Mouse (Mus musculus): ENCODE results near the gene Mmrn2.

The Mmrn2 gene

DNA sequence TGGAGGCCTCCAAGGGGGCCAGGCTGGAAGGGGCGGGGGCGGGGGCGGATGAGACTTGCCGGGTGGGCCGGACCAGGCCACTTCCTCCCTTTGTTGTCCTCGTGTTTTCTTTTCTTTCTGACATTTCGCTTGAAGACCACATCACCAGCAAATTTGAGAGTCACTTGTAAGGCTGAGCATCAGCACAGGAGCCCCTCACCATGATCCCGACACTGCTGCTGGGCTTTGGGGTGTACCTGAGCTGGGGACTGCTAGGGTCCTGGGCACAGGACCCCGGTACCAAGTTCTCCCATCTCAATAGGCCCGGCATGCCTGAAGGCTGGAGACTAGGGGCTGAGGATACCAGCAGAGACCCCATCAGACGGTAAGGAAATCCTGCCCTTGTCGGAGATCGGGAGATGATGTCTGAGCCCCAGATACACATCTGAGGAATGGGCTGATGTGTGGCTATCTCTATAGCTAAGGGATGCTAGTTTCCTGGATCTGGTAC is at the start of gene Mmrn2:
Gene Mmrn2, plus strand, starts transcription at position 51 of the 490 bp plus-strand sequence.
- DNase-seq (ENCODE audit: low spot score) = no peak

DNA sequence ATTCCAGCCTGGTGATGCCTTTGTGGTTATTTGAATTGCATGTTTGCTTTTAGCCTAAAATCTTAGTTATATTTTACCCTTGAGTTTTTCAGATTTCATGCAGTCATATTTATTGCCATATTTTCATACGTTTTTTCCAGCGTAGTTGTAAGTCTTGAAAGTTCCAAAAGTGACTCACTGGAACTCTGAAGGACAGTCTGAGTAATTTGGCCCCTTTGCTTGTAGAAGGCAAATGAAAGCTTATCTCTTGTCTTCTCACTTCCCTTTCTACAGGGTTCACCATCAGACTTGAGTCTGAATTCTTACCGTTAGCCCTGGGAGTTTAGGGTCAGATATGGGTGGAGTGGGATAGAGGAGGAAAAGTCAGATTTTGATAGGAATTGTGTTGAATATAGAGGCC is 48.7 kb upstream of the Mmrn2 start:
- DNase-seq (ENCODE audit: low spot score) = no peak

DNA sequence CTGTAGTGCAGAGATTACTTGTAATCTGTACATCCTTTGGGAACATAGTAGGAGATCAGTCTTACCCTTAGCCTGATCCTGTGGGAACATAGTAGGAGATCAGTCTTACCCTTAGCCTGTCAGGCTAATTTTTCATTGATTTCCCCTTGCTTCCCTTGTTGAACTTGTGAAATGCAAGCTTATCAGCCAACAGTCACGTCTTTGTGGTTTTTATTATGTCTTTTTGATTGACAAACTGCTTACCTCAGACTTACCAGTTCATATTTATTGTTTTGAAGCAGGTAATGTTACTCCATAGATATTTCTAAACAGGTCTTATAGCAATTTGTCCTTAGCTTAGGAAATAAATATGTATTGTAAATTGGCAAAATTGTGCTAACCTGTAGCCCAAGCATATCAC is 47.6 kb upstream of the Mmrn2 start:
- DNase-seq (ENCODE audit: low spot score) = no peak

DNA sequence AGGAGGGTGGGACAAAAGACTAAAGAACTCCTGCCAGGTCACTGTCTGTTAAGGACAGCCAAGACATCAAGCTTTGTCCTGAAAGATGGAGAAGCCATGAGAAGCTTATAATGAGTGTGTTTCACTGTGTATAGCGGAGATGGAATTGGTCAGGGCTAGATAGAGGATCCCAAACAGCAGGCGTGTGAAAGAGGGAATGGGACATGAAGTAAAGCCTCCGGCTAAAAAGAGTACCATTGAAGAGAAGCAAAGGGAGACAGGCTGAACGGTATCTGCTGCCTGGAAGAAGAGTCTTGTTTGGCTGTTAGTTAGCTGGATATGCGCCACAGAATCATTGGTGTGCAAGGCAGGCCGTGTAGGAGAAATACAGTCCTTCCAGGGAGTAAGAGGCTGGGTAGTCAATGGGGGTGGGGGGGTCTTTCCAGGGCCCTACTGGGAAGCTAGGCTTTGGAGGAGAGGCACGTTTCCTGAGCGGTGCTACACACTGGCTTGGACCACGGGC is 44.6 kb upstream of the Mmrn2 start:
- DNase-seq (ENCODE audit: low spot score) = no peak

DNA sequence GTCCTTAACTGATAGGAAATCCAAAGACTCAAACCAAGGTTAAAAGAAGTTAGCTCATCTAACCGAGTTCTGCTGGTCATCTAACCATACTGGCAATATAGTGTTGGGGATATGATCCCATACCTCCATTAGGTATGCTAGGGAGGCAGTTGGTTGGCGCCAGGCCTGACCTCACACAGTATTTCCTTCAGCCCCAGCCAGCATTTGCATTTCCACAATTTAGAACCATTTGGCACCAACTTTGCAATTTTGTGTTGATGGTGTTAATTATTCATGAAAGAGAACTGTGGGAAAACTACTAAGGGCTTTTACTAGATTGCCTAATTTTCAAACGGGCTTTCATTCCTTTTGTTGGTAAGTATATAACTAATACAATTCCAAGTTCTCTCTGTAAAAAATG is 43.4 kb upstream of the Mmrn2 start:
- DNase-seq (ENCODE audit: low spot score) = no peak

DNA sequence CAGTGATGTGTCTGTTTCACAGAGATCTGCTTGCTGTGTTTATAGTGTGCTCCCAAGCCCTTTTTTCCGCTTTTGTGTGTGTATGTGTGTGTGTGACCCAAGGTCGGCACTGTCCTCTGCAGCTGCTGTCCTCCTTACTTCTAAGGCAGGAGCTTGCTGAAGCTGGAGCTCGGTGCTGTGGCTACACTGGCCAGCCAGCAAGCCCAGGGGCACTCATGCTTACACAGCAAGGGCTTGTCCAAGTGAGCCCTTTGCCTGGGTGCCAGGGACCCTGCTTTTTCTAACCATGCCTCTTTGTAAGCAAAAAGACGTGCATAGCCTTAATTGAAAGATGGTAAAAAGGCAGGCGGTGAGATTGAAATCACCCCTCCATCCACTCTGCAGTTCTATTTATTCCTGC is 42.8 kb upstream of the Mmrn2 start:
- DNase-seq (ENCODE audit: low spot score) = no peak

DNA sequence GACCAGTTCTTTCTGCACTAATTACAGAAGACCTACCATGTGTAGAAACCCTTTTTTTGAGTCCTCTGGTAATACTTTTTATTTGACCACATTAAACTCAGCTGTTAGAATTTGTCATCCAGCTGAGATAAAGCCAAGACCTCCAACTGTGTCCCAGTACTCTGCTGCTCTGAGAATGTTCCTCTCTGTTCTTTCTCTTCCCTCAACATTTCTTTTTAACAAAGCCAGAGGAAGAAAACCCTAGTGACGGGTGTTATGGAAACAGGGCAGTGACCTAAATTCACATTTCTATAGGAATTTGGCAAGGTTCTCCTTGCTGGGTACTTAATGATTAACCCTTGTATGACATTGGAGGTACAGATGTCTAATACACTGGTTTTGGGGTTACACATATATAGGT is 35.8 kb upstream of the Mmrn2 start:
- DNase-seq (ENCODE audit: low spot score) = no peak

DNA sequence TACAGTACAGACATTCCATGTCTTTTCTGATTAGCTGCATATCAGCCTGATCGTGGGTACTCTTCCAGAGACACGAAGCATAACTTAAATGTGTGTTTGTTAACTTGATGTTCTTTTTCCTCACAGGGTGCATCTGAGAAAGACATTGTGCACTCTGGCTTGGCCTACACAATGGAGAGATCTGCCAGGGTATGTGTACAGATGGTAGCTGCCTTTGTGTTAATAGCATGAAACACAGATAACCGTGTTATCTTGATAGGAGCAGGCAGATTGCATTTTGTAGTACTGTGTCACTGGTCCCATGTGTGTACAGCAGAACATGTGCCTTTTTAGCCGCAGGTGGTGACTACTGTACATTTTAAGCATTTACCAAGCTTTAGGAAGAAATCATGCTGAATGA is 33.3 kb upstream of the Mmrn2 start:
- DNase-seq (ENCODE audit: low spot score) = no peak

DNA sequence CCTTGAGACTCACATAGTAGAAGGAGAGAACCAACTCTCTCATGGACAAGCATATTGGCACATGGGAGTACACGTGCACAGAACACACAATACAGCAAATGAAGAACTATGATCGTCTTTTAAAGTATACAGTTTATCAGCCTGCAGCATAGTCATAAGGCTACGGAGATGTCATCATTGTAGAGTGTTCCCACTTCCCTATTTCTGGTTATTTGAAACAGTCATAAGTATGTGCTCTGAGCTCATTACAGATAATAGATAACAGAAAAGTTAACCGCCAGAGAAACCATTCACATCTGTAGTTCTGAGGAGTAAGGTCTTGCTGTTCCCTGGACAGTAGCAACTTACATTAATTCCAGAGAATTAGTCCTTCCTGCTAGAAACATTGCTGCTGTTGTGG is 32.2 kb upstream of the Mmrn2 start:
- DNase-seq (ENCODE audit: low spot score) = no peak

DNA sequence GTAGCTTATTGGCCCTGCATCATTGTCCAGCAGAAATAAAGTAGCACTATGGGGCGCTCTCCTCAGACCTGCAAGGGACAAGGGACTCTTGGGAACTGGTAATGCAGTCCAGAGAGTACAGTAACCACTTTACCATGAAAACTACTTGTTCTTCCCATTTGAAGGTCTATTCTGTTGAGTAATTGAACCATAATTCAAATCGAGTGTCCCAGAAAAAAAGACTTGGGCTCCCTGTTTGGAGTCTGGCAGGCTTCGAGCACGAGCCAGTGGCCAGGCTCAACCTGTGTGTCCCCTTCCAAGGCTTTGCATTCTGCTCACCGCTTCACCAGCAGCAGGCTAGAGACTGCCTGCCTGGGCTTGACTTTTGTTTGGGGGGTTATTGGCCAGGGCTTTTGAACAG is 30.9 kb upstream of the Mmrn2 start:
- DNase-seq (ENCODE audit: low spot score) = no peak

DNA sequence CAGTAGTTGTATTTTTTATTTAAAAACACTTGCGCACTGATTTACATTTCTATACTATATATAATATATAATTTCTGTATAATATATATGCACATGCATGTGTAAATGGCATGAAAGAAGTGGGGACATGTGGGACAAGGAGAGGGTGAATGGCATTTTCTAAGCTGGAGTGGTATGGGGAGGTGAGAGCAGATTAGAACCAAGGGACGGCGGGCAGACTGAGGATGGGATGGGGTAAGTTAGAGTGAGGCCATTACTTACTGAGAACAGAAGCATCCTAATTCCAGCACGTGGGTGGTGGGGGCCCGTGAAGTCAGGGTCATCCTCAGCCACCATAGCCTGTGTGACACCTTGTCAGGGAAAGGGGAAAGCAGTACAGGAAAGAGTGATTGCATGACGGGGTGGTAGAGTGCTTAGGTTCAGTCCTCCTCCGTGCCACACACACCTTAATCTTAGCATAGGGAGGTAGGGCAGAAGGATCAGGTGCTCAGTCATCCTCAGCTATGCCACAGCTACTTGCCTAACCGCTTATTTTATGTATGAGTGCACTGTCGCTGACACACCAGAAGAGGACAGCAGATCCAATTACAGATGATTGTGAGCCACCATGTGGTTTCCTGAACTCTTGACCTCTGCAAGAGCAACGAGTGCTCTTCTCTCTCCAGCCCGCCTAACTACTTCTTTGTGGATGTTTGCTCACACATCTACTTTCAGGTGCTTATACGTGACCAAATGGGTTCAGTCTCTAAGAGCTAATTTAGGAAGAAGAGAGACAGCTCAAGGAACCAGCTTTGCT is 29.3 kb upstream of the Mmrn2 start:
- no peak for DNase-seq (ENCODE audit: low spot score)

DNA sequence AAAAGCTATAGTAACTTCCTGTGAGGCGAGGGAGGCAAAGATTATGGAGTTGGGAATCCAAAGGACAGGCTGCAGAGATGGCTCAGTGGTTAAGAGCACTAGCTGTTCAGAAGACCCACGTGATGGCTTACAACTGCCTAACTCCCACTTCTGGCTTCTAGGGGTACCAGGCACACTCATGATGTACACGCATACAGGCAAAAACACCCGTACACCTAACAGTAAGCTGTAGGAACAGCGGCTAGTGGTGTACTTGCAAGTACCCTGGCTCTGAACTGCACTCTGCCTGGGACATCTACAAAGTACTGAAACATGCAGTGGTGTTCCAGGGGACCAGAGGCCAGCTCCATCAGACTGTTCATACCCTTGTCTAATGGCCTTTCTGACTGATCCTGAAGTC is 28.2 kb upstream of the Mmrn2 start:
- DNase-seq (ENCODE audit: low spot score) = no peak

DNA sequence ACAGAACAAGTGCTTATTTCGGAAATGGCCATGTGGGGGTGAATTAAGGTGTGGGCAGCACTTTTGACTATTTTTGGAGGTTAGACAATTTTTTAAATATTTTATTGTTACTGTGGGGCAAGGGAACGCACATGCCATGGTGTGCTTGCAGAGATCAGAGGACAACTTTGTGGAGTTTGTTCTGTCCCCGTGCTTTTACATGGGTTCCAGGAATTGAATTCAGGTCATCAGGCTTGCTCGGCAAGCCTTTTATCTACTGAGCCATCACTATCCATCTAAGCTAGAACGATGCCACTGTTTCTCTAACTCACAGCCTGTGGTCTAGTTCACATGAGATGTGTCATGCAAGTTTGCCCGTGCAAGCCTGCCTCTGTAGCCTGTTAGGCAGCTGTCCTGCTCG is 27.0 kb upstream of the Mmrn2 start:
- DNase-seq (ENCODE audit: low spot score) = no peak

DNA sequence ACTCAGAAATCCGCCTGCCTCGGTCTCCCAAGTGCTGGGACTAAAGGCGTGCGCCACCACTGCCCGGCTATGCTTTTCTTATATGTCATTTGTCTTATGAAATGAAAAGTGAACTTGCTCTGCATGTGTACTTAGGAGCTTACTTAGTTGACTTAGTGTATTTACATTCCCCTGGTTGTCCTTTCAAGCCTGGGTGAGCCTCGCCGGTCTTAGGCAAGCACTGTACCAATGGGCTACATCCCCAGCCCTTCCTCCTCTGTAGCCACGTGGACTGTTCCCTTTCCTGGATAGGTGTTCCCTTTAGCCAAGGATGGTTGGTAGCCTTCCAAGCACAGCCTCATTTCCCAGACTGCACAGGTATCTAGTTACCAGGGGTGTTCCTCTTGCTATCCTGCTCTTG is 26.3 kb upstream of the Mmrn2 start:
- DNase-seq (ENCODE audit: low spot score) = no peak

DNA sequence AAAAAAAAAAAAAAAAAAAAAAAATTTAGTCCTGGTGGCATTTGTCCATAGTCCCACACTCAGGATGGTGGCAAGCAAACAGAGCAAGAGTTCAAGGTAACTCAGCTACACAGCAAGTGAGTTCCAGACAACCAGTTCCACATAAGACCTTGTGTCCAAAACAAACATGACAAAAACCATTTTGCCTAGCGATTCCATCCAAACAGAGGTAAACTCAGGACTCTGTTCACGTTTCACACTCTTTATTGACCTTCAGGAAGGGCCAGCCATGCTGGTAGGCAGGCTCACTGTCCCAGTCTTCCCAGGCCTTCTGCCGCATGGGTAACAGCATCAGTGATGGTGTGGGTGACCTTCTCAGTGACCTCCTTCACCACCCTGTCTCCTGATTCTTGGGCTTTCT is 23.6 kb upstream of the Mmrn2 start:
- no peak for DNase-seq (ENCODE audit: low spot score)

DNA sequence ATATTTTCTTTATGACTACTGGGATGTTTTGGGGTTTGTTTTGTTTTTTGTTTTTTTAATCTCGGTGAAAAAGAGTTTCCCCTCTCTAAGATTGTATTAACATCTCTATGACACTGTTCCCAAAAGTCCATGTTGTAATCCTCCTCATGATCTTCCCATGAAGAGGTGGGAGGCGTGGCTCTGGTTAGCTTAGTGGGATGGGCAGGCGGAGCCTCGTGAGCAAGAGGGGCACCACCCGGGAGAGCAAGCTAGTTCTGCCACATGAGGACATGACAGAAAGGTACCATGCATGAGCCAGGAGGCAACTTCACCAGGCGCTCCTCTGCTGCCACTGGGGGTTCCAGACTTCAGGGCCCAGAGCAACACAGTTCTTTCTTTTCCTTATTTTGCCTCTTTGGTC is 22.7 kb upstream of the Mmrn2 start:
- no peak for DNase-seq (ENCODE audit: low spot score)

DNA sequence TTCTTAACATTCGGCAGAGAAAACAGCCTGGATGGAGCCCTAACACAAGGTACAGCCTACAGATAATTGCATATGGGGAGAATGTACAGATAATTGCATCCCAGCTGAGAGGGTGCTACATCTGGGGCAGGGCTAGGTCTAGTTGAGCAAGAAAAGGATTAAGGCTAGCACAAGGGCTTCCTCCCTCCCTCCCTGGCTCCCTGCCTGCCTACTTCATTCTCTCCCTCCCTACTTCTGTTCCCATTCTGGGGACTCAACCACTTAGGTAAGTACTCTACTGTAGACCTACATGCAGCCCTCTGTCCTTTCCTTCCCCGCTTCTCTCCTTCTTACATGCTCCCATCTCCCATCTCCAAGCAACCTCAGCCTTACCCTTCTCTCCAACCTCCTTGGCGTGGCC is 21.9 kb upstream of the Mmrn2 start:
- no peak for DNase-seq (ENCODE audit: low spot score)

DNA sequence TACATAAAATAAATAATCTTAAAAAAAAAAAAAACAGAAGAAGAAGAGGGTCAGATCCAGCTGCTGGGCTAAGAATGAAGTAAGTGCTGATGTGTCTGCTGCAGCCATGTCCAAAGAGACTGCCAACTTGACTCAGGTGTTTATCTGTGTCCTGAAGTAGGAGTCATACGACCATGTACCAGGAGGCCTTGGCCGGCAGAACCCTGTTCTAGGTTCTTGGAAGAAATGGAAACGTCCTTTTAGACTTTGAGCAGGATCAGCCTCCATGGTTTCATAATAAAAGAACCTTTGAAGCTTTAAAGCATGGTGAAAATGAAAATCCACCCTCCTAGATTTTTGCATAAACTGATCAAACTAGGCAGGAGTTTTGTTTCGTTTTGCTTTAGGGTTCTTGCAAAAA is 20.8 kb upstream of the Mmrn2 start:
- no peak for DNase-seq (ENCODE audit: low spot score)

DNA sequence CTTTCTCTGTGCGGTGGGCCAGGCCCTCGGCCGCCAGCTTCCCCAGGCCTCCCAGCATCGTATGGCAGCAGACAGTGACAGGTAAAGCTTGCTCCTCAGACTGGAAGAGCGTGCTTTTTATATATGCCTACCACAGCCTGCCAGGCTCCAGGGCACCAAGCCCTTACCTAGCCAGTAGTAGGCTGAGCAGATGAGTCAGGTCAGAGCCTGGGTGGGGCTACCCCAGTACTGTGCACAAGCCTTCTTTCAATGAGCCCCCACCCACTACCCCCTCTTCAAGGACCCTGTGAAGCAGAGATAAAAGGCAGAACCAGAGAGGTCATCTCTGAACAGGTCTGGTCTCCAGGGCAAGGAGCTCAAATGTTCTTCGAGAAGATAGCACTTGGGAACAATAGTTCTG is 20.0 kb upstream of the Mmrn2 start, which contains the start of gene Fam25c:
Gene Fam25c, minus strand, starts transcription at position 133 of the 400 bp plus-strand sequence.
- no peak for DNase-seq (ENCODE audit: low spot score)

DNA sequence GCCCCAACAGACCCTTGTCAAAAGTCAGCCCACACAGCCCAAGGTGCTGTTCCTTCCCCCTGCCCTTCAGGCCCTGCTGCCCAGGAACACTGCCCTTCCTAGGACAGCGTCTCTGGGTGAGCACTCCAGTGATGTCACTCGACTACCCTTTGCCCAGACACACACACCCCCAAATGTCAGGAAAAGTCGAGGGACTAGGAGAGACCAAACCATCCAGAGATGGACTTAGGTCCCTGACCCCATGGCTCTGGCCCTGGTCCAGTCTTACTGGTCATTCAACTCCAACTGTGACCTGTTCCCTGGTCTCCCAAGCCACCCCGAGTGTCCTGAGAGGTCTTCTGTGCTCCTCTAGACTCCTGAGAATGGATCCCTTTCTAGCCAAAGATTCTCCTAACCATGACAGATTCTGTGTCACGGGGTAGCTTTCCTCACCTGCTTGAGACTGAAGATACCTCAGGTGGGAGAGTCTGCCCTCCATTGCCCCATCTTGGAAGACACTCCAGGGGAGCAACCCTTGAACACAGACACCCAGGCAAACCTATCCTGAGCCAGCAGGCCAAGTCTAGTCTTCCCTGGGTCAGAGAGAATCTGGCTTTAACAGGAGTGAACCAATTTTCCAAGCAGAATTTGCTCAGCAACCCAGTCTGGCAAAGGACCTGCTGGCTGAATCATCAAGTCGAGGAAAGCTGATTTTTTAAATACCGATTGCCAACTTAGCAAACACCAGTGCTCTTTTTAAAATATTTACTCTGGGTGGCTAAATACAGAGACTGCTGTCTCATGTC is 17.4 kb upstream of the Mmrn2 start:
- DNase-seq (ENCODE audit: low spot score) = no peak

DNA sequence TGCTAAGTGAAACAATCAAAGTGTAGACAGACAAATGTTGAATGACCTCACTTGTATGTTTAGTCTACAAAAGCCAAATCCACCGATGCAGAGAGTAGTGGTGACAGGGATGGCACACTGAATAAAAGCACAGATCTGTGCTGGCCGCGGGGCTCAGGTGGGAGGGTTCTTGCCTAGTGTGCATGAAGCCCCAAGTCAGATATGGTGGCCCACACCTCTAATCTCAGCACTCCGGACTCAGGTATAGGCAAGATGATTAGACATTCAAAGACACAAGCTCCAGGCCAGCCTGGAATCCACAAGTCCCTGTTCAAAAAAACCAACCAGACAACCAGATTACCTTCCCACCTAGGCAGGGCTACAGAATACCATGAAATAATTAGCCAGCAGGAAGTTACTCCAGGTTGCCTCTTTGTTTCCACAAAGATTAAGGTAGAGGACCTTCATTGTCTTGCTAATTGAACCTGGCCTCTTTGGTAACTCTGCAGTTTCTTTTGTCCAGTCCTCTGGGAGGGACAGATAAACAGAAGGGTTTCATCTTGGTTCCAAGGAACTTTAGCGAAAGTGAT is 15.5 kb upstream of the Mmrn2 start:
- no peak for DNase-seq (ENCODE audit: low spot score)

DNA sequence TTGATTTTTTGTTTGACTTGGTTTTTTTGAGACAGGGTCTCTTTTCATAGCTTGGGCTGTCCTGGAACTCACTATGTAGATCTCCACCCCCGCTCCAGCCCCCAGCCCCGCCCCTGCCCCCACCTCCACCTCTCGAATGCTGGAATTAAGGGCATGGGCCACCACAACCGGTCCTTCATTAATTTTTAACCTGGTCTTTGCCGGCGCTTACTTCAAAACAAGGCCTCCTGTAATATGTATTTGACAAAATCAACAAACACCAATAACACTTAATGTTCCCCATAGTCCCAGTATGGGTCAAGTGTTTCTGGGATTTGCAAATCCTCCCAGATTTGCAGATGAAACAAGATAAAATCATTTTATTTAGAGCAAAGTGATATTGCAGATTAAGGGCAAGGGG is 15.0 kb upstream of the Mmrn2 start:
- no peak for DNase-seq (ENCODE audit: low spot score)

DNA sequence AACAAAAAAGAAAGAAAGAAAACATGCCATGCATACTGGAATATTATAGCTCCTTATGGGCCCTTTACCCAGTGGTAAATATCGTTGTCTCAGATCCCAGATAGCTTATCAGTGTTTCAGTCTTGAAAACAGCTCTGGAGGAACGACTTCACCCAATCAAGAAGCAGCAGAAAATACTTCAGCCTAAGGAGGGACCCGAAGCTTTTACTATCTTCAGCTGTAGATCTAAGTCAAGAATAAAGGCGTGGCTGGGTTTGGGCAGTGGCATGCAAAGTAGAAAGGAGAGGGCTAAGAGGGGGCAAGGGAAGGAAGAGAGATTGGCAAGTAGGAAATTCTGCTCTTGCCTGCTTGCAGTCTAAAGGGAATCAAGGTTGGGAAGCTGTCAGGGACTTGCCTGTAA is 13.1 kb upstream of the Mmrn2 start:
- no peak for DNase-seq (ENCODE audit: low spot score)
